Mouse (Mus musculus) bone marrow macrophage, adult 2 months (primary cell): Measurements from ENCODE around the gene Shc3.

Experiments
- CTCF ChIP-seq: IDR thresholded peaks from 2 replicates; pipeline ENCODE4 v1.5.1; 2012; ENCODE audit warnings: low read depth, mild to moderate bottlenecking, low read length, moderate library complexity
- POLR2A ChIP-seq: IDR thresholded peaks from 2 replicates; pipeline ENCODE4 v1.6.1; 2012; ENCODE audit warnings: mild to moderate bottlenecking, low read depth, low read length, borderline replicate concordance

- TF ChIP-seq POLR2A = no peak
- no peak for TF ChIP-seq CTCF
Observed at GRCm38 (mm10) chr13:51609231-51609630, 40.0 kb upstream of the Shc3 start.
